In the genomic region with DNA sequence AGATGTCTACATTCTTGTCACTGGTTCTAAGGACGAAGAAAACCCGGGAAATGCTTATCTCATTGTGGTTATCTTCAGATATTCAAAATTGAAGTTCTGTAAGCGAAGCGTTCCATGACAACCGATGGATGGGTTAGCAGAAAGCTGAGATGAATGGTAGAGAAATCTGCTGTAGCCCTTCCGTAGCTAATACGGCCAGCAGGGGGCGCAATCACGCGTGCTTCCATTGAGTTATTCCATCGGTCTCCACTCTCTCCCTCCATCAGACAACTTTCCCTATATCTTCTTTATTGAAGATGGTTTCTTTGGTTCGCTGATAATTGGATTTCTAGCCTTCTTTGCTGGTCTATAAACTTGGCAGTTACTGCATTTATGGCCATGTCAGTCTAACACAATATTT, we compare ENCODE assay signal across 8 mouse cellular contexts.
DNase-seq lines count a peak whose midpoint lies in the region; ATAC-seq and TF ChIP-seq lines count a peak whose summit lies in the region.

No protein-coding gene starts in this region.

- 30% methylated on average over 12 of the region's 12 CpGs for WGBS in heart, embryonic 12.5 days

- no peaks in the 10 kb centered on the region for H3K27me3 ChIP-seq in heart, embryonic 12.5 days (replicated peaks)
- no peaks in the 10 kb centered on the region for H3K27me3 ChIP-seq in ES-Bruce4 (ENCODE audit: control insufficient read depth, insufficient read depth, low read length, poor library complexity, severe bottlenecking)

- no peaks in the 10 kb centered on the region for H3K36me3 ChIP-seq in heart, embryonic 12.5 days
- H3K36me3 ChIP-seq in ES-Bruce4 (ENCODE audit: control insufficient read depth, insufficient read depth, low read length, poor library complexity, severe bottlenecking) = no peaks in the 10 kb centered on the region

- peaks cover 7% of the 10 kb centered on the region; the same call in 1 of the 2 replicates for H3K4me1 ChIP-seq in heart, embryonic 12.5 days (replicated peaks)
- no peaks in the 10 kb centered on the region for H3K4me1 ChIP-seq in ES-Bruce4 (ENCODE audit: control insufficient read depth, insufficient read depth, low read length)

- H3K9ac ChIP-seq in heart, embryonic 12.5 days = no peak overlapping the region
- no peak overlapping the region for H3K9ac ChIP-seq in ES-Bruce4 (ENCODE audit: low read depth, poor library complexity, severe bottlenecking)

- no peak overlapping the region for H3K4me2 ChIP-seq in heart, embryonic 12.5 days

- no peak for TF ChIP-seq EP300 in ES-Bruce4 (IDR thresholded peaks at IDR 0.05; ENCODE audit: insufficient read depth, low read depth, low read length)

- intact Hi-C loops in heart, postnatal 10 days (cut with DNase I) = loop anchor here (2.0 kb wide), 1 partner anchor 713 kb away; no protein-coding TSS in a partner anchor
- intact Hi-C loops in left cerebral cortex, adult 2 months (cut with DNase I) = loop anchor here (2.0 to 10.0 kb wide), 4 partner anchors 549 to 721 kb away; partner anchors contain the start of gene Cbln4

- no peak for ATAC-seq in heart, embryonic 12.5 days (ENCODE audit: insufficient number of reproducible peaks, low FRiP score)

- H3K27ac ChIP-seq in heart, embryonic 12.5 days (ENCODE audit: poor library complexity, severe bottlenecking) = no peak overlapping the region
- H3K27ac ChIP-seq in ES-Bruce4 (ENCODE audit: insufficient read depth, low read length) = no peak overlapping the region
- no peak overlapping the region for H3K27ac ChIP-seq in left cerebral cortex, adult 2 months

- TF ChIP-seq CTCF in ES-Bruce4 (IDR thresholded peaks at IDR 0.05; ENCODE audit: low read depth, low read length) = peak; percentile 78
- TF ChIP-seq CTCF in left cerebral cortex, adult 2 months (IDR thresholded peaks at IDR 0.05) = peak; percentile 77

- H3K4me3 ChIP-seq in heart, embryonic 12.5 days = no peak overlapping the region
- H3K4me3 ChIP-seq in ES-Bruce4 (ENCODE audit: low read depth, low read length) = no peak overlapping the region
- no peak overlapping the region for H3K4me3 ChIP-seq in left cerebral cortex, adult 2 months

- no peaks in the 10 kb centered on the region for H3K9me3 ChIP-seq in heart, embryonic 12.5 days (replicated peaks)
- H3K9me3 ChIP-seq in ES-Bruce4 (replicated peaks; ENCODE audit: control insufficient read depth, insufficient read depth, low read length, poor library complexity, severe bottlenecking) = no peaks in the 10 kb centered on the region

- peak; percentile 24 to 64 for DNase-seq in heart, postnatal 10 days
- DNase-seq in adrenal gland, adult 8-10 months = peak; percentile 6
- DNase-seq in forelimb bud, embryonic 11.5 days (ENCODE audit: low read depth, low spot score) = peak; percentile 51
- DNase-seq in left cerebral cortex, adult 2 months (ENCODE audit: extremely low spot score in 1 of 2, low spot score in 2 of 2) = peak; percentile 27 to 63
- peak; percentile 23 for DNase-seq in ovary, postnatal 36 days (ENCODE audit: low spot score)
- no peak for DNase-seq in spleen, postnatal 14 days (ENCODE audit: low spot score in 2 of 2)

- no peak for TF ChIP-seq POLR2A in ES-Bruce4 (IDR thresholded peaks at IDR 0.05; ENCODE audit: insufficient read depth, low read length)

Comparison
In these comparisons a context has a peak if more than half of its experiments do, and no peak if none do; other contexts are left out.
1. DNase-seq: peak in heart, postnatal 10 days (2 of 2), adrenal gland, adult 8-10 months (single experiment), forelimb bud, embryonic 11.5 days (single experiment), left cerebral cortex, adult 2 months (2 of 2) and ovary, postnatal 36 days (single experiment); none in spleen, postnatal 14 days (0 of 2).